Mouse (Mus musculus) heart, postnatal 10 days (tissue): Measurements from ENCODE around the gene Rps6ka3. TPM values are rescaled to one million over a fixed set of nuclear protein-coding genes. Genes with fewer than 3 reads are reported as not detected.

Experiments
- DNase-seq, 2 experiments: peaks; one replicate each; pipeline ENCODE4 v3.0.0; 2021
- intact Hi-C: fragments of 180-260 bp; cut with DNase I; formaldehyde crosslinking; loops from one replicate; pipeline ENCODE4 v1.15.1; 2025
- total RNA-seq, 2 experiments: library from RNA; stranded (reverse); gene quantifications; 2 replicates each; pipeline ENCODE4 v1.2.3; 2021

The Rps6ka3 gene
- total RNA-seq, 2 experiments from 2014 or later: 57.6 to 60.7 TPM

GRCm38 (mm10) chrX:159302349-159303311 lies 92.5 kb downstream of the Rps6ka3 start:
- intact Hi-C loops: no loop called here
- DNase-seq: peak; percentile 9 to 17

DNA sequence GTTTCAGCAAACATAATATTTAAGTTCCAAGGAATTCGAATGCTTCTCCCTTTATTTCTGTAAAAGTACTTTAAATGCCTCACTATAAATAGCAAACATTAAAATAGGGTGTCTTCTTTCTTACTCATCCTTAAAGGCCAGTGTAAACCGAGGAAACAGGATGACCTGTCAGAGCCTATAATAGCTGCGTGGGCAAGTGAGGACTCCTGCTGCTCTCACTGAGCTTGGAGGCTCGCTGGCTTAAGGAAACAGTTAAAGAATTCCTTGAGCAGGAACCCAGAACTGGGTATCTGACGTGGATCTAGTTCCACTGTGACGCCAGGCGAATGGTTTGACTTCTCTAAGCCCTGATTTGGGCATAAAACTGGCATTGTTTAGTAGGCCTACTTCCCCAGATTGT lies 105.2 kb downstream of the Rps6ka3 start:
- intact Hi-C loops: no loop called here
- no peak for DNase-seq

- intact Hi-C loops: loop anchor here (2.0 to 5.0 kb wide), 2 partner anchors 35 to 279 kb away; no protein-coding TSS in a partner anchor
- DNase-seq: peak; percentile 72 to 78
Observed at GRCm38 (mm10) chrX:159321342-159321741, 111.2 kb downstream of the Rps6ka3 start.

DNA sequence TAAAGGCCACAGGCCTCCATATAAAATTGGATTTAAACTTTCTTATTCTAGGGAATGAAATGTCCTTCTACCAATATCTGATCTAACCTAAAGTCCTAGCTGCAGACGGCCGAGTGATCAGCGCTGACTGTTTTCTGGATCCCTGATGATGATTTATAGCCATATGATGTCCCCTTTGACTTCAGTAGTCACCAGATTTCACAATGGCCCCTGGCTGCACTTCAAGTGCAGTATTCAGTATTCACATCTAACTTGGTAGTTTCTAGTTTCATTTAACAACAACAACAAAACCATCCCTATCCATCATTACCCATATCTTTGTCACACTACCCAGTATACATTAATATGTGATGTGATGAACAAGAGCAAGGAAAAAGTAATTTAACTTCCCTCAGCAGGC lies 154.4 kb downstream of the Rps6ka3 start:
- no peak for DNase-seq
- intact Hi-C loops: no loop called here

DNA sequence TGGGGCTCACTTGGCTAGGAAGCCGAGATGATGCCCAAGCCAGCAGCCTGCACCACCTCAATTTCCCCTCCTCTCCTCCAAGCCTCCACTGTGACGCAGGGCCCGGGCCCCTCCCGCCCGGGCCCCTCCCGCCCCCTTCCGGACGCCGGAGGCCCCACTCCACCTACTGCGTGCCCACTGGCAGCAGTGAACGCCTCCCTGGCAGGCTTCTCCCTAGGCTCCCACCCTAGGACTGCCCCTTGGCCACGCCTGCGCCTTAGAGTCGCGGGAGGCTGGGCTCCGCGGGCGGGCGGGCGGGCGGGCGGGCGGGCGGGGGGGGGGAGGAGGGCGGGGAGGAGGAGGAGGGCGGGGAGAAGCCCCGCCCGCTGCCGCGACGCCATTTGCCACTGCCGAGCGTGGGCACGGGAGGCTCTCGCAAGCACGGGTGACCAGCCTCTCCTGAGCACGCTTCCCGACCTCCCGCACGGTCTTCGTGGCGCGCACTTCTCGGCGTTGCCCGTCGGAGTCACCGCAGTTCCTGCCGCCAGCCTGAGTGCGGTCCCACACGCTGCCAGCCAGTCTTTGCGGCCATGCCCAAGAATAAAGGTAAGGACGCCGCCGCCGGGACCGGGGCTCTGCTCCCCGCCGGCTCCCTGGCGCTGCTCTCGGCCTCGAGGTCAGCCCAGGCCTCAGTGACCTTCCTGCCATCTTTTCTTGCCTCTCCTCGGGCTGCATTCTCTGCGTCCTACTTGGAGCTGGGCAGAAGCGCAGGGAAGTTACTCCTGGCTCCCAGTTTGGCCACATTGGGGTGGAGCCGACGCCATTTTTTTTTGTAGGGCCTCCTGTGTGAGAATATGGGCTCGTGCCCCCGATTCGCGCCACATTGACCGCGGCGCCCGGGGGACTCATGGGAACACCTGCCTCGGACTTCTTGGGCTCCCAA lies 162.0 kb downstream of the Rps6ka3 start, which contains the start of gene Eif1ax:
Eif1ax (plus strand) TSS at position 348 of the 922 bp plus-strand sequence.
- DNase-seq: peak; percentile 73 to 78
- intact Hi-C loops: no loop called here

DNA sequence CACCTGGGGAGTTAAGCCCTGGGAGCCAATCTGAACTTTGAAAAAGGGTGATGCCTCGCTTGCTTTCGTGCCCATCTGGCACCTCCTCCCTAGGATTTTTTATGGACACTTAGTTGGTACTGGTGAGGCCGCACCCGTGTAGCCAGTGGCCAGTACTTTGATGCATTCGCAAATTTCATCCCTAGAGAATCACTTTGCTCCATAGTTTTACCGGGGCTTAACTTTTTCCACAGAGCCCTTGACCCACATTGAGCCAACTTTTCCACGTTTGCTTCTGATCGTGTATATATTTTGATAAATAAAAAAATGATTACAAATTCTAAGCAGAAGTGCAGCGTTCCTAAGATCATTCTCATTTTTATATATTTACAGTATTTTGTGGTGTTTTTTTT lies 162.6 kb downstream of the Rps6ka3 start:
- no peak for DNase-seq
- intact Hi-C loops: no loop called here

DNA sequence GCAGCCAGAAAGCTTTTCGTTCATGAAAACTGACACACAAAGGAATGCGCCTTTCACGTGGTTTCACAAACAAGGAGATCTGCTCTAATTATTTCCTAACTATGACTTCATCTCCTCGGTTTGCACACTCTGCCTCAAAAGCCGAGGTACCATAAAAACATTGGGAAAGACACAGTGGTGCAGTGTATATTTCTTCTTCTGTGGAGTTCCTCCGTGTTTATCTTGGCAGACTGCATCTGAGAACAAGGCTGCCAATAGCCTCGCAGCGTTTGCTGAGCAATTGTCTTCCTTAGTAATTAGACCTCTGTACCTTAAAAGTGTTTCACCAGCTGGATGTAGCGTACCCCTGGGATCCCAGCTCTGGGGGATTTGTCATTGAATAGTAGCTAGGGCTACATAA lies 177.0 kb downstream of the Rps6ka3 start:
- DNase-seq: peak in 1 of 2 experiments; percentile 7
- intact Hi-C loops: no loop called here

DNA sequence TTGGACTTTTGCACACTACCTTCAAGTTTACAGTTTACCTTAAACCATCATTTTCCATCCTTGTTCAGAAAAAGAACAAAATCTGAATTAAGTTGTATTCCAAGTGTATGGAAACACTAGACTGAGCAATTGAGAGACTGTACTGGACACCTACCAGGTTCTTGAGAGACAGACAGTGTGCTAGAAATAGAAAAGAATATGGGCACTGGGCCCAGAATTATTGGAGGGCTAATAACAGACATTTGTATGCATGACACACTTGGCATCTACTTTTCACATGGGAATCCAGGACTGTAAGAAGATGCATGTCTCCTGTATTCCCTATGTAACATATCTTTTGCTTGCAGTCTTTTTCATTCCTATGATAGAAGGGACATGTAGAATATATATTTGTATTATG lies 178.8 kb downstream of the Rps6ka3 start:
- DNase-seq: peak; percentile 13 to 67
- intact Hi-C loops: no loop called here

- no peak for DNase-seq
- intact Hi-C loops: no loop called here
Observed at GRCm38 (mm10) chrX:159390347-159390962, 180.3 kb downstream of the Rps6ka3 start.

DNA sequence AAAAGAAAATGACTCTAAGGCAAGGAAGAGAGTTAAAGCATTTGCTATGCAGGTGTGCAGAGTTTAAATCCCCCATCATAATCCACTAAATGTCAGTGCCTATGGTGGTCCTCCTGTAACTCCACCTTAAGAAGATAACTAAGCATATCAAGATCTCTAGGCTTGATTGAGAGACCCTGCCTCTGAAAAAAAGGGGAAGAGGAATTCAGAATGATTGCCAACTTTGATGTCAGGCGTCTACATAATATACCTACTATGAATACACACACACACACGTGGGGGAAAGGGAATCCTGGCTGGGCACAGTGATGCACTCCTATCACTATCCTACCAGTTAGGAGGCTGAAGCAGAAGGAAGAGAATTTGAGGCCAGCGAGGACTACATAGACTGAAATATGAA lies 181.1 kb downstream of the Rps6ka3 start:
- no peak for DNase-seq
- intact Hi-C loops: no loop called here

- intact Hi-C loops: no loop called here
- DNase-seq: peak in 1 of 2 experiments; percentile 35
Observed at GRCm38 (mm10) chrX:159409253-159409652, 199.1 kb downstream of the Rps6ka3 start.

DNA sequence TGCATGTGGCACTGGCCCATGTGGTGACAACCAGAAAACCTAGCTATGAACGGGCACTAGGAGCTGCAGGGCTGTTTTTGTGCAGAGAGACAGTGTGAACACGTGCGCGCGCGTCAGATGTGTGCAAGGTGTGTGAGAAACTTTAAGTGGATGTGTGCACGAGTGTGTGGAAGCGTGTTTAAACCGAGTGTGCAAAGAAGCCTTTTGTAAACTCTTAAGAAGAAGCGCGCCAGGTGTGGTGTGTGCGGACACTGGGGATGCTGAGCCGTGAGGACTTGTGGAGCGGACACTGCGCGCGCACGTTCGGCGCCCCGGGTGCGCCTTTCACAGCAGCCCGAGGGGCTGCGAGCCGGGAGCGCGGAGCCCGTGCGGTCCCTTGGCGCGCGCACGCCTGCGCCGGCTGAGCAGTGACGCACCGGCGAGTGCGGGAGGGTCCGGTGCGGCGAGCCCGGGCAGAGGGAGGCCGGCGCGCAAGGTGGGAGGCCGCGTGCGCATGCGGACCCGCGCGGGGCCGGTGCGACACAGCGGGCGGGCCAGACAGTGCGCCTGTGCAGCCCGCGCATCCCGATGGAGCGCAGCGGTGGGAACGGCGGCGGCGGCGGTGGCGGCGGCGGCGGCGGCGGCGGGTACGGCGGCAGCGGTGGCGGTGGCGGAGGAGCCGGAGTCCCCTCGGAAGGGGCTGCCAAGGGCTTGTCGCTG lies 204.2 kb downstream of the Rps6ka3 start, which contains the start of gene Map7d2:
Map7d2 (plus strand) TSS at position 443 of the 699 bp plus-strand sequence.
- intact Hi-C loops: no loop called here
- DNase-seq: no peak

- intact Hi-C loops: no loop called here
- DNase-seq: no peak
Observed at GRCm38 (mm10) chrX:159414829-159415673, 204.9 kb downstream of the Rps6ka3 start.

Other genes with a start within 250 kb of the Rps6ka3 start
- gene Eif1ax, start 161.9 kb downstream of the Rps6ka3 start, total RNA-seq: 10 to 100 TPM; 98.4 to 99.3 TPM
- gene Map7d2, start 204.3 kb downstream of the Rps6ka3 start, total RNA-seq: 1 to 10 TPM in 1 of 2 experiments, under 1 TPM in 1; 0.93 to 1.4 TPM